Mouse (Mus musculus): Measurements from ENCODE around the gene Ppil3. TPM values are rescaled to one million over a fixed set of nuclear protein-coding genes. Genes with fewer than 3 reads are reported as not detected.

The Ppil3 gene
- total RNA-seq, 2 experiments from 2014 or later = 18.7 to 23.1 TPM

DNA sequence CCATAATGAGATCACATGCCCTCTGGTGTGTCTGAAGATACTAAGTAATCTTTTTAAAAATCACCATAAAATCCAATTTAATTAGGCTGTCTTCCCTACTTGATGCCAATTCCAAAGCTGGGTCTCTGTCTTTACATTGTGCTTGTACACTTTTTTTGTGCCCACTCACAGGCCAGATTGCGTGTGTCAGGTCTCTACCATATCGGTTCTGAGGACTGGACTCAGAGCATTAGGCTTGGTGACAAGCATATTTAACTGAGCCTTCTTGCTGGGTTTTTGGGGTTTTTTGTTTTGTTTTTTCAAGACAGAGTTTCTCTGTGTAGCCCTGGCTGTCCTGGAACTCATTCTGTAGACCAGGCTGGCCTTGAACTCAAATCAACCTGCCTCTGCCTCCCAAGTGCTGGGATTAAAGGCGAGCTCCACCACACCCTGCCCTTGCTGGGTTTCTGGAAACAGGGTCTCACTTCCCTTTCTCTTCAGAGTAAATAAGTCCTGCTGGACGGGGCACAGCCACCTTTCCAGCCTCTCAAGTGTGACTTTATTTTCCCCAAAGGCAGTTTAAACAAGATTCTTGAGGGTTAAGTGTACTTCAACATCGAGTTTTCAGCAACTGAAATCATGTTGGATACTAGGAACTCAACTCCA is 35.6 kb downstream of the Ppil3 start:
- no peak for DNase-seq

DNA sequence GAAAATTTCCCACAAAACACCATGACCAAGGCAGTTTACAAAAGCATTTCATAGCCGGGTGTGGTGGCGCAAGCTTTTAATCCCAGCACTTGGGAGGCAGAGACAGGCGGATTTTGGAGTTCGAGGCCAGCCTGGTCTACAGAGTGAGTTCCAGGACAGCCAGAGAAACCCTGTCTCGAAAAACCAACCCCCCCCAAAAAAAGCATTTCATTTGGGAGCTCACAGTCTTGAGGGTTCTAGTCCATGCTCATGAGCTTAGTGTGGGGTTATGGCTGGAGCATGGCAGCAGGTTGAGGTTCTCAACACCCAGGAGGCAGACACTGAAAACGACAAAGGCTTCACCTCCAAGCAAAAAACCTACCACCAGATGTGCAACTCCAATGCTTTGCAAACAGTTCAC is 37.1 kb downstream of the Ppil3 start:
- DNase-seq = no peak

DNA sequence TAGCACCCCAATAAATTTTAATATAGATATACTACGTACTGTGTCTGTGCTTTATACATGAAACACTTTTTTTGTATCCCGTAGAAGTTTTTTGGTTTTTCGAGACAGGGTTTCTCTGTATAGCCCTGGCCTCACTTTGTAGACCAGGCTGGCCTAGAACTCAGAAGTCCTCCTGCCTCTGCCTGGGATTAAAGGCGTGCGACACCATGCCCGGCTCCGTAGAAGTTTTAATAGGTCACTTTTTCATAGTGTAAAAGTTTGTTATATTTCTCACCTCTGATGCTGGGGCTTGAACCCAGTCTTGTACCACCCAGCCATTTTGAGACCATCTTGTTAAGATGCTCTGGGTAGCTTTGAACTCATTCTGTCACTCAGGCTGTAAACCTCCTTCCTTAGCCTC is 38.0 kb downstream of the Ppil3 start:
- no peak for DNase-seq

DNA sequence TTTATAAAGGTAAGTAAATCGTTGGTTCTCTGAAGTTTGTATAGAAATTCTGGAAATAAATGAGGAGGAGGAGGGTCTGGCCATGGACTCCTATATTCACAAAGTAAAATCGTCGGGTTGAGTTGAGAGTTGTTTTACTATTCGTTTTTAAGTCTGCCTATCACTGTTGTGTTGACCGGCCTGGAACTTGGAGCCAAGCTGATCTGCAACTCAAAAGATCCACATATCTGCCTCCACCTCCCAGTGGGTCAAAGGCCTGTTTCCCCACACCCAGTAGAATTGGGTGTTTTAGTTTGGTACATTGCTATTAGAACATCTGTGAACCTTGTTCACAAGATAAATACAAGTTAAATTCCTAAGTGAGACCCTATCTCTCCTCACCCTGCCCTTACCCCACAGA is 41.5 kb downstream of the Ppil3 start:
- no peak for DNase-seq

DNA sequence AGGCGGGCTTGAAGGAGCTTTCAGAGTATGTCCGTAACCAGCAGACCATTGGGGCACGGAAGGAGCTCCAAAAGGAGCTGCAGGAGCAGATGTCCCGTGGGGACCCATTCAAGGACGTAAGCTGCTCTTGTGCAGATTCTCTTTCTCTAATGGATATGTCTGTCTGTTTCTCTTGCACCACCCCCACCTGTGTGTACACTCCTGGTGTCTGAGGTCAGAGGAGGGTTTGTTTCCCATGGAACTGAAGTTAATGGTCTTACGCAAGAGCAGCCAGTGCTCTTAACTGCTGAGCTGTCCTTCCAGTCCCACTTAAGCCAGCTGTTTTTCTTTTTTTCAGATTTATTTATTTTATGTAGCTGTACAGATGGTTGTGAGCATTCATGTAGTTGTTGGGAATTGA is 43.9 kb downstream of the Ppil3 start:
- no peak for DNase-seq

DNA sequence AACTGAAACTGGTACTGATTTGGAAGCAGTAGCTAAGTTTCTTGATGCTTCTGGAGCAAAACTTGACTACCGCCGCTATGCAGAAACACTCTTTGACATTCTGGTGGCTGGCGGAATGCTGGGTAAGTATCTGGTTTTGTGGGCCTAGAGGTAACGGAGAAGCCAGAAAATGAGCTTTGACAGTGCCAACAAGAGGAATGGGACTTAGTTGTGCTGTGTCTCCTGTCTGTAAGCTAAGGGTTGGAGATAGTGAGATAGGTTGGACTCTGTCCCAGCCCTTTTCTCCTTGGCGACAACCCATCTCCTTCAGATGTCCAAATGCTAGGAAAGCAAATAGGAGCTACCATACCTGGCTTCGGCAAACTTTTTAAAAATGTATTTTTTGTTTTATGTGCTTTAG is 47.6 kb downstream of the Ppil3 start:
- no peak for DNase-seq

DNA sequence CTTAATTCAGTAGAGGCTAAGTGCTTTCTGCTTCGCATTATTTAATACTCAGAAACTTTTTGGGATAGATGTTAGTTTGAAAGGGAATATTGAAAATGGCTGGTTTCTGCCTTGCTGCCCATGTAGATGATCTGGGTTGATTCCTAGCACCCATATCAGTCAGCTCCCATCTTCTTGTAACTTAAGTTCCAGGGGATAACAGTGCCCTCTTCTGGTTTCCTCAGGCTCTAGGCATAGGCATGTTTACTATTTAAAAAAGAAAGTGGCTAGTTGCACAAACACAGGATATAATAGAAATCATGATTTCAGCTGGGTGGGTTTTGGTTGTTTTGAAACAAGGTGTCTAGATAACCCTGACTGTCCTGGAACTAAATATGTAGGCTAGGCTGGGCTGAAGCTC is 49.1 kb downstream of the Ppil3 start:
- DNase-seq = no peak

DNA sequence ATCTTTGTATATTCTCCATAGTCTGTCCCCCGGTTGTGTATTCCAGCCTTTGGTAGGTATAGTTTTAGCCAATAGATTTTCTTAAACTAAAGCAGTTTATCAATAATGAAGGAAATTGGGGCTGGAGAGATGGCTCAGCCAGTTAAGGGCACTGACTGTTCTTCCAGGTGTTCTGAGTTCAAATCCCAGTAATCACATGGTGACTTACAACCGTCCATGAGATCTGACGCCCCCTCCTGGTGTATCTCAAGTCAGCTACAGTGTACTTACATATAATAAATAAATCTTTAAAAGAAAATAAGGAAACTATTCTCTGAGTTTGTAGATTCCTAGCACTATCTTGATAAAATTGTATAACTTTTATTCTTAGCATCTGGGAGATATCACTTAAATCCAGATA is 49.9 kb downstream of the Ppil3 start:
- no peak for DNase-seq

DNA sequence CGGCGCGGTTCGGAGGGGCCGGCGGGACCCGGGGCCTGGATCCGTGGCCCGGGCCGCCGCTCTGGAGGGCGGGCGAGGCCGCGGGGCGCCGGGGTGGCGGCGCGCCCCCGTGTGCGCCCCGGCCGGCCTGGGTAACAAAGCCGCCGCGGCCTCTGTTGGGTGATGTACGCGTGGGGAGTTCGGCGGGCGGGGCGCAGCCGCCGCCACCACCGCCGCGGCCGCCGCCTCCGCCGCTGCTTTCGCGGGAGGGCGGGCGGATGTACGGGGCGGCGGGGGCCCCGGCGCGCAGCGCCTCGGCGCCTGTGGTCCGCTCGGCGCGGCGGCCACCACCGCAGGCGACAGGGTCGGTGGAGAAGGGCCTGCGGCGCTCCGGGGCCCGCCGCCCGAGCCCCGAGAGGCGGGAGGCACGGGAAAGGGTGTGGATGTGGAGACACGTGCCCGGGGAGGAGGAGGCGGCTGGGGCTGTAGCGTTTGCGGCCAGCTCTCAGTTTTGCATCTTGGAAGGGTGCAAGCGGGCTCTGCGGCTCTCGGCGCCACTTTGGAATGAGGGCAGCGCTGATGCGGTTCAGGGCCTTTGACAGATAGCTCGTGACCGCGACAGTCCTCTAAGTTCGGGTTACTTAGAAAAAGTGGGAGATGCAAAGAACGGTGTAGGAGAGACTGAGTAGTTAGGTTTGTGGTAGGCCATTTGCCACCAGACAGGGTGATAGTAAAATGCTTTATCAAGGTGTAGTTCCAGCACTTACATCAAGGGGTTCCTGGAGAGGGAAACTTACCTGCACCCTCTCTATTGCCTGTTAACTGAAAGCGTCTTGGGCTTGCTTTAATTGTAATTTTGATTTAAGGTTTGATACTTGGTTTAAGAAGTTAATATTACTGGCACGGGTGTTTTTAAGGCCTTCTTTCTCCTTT is 51.7 kb downstream of the Ppil3 start:
- peak; percentile 58 for DNase-seq

DNA sequence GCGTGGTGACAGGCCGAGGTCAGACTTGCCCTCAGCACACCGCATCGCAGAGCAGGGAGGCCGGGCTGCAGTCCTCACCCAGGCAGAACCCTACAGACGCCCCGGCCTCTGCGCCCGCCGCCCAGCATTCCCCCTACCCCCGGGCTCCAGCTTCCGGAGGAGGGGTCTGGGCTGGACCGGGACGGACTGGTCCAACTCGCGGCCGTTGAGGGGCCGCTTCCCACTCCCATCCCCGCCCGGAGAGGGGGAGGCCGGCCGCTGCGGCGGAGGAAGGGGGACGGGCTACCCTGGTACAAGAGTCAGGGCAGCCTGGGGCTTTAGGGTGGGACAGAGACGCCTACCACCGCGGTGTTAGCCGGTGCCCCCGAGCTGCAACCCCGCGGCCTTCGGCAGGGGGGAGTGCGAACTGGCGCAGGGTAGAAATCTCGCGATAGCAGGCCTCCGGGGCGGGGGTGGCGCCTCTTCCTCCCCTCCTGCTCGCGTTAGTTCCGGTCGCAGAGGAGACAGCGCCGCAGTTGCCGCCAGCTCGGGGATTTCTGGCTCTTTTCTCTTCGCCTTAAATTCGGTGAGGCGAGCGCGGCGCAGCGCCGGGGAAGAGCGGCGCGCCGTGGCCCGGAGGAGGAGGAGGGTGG is 52.5 kb downstream of the Ppil3 start, which contains the start of gene Bzw1:
Bzw1 (plus strand) TSS at position 247 of the 632 bp plus-strand sequence.
- DNase-seq = peak; percentile 95

DNA sequence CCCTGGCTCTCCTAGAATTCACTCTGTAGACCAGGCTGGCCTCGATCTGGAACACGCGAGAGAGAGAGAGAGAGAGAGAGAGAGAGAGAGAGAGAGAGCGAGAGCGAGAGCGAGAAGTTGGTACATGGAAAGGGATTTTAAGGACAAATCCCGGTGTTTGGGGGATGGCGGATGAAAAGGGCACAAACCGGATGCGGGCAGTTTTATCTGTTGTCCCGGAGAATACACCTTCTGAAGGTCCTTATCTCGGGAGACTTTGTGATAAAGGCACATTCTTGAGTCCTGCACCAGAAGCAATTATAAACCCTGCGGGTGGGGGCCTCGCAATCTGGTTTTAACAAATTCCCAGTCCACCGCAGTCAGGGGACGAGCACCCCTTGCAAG is 53.0 kb downstream of the Ppil3 start:
- no peak for DNase-seq

DNA sequence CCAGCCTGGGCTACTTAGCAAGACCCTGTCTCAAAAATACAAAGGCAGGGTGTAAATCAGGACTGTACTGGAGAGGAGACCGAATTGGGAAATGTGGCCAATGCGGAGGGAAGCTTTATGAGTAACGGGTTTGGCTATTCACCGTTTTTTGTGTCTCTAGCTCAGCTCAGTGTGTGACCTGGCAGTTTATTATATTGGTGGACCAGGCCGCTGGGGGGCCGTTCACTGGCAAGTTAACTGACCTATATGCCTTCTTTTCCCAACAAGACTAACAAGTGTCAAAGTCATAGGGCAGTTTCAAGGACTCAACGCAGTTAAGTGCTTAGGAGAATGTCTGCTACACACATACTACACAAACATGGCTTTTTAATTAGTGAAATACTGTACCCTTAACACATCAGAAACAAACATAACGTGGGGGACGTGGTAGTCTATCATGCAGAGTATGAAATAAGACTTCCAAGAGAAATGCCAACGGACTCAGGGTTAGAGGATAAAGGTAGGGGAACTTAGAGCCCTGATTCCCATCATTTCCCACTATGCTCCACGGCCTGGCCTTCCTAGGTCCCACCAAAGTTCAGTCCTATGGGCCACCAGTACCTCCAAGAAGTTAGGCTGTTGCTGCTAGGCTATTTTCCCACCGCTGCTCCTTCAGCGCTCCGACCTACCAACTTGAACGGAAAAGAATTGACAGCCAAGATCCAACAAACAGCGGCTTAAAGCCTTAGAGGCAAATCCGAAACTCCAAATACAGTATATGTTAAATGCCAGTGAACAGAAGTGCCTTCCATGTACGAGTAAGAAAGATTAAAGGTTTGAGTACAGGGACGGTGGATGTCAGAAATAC is 53.6 kb downstream of the Ppil3 start:
- DNase-seq = no peak

DNA sequence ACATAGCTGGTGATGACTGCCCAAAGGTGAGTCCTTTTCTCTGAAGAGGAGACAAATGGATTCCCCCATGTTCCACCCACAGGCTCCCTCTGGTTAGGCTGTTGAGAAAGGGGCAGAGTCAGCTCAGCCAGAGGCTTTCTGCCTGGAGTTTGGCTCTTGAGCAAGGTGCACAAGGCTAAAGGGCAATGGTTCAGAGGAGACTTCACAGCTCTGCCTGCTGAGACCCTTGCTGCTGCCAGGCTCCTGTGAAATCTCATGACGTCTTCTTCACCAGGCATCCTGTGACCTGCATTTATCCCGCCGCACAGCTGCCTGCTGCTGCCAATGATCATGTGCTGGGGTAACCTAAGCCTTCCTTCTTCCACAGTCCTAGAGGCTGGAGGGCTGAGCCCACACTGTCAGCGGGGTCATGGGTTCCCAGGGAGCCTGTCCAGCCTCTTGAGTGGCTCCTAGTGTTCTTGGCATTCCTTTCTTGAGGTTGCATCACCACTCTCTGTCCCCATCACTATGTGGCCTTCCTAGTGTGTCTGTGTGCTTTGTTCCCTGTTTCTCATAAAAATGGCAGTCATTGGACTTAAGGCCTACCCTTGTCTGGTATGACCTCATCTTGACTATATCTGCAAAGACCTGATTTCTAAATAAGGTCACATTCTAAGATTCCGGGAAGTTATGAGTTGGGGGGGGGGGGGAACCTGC is 62.6 kb downstream of the Ppil3 start:
- no peak for DNase-seq

Other genes with a start within 250 kb of the Ppil3 start
- gene Aox4, start 235.1 kb downstream of the Ppil3 start, total RNA-seq (2021) = 1 to 10 TPM in 1 of 2 experiments, under 1 TPM in 1; 0.26 to 1.4 TPM
- gene Aox2, start 167.2 kb downstream of the Ppil3 start, total RNA-seq (2021) = under 1 TPM; 0.20 to 0.26 TPM
- 100 to 1,000 TPM in 1 of 2 experiments, 10 to 100 TPM in 1; 91.1 to 104 TPM for gene Bzw1, start 52.6 kb downstream of the Ppil3 start, total RNA-seq (2021)
- gene Clk1, start 21.4 kb downstream of the Ppil3 start, total RNA-seq (2021) = 10 to 100 TPM; 46.2 to 80.4 TPM
- gene Nif3l1, start 335 bp downstream of the Ppil3 start, total RNA-seq (2021) = 10 to 100 TPM; 10.5 to 11.4 TPM
- gene Orc2, start 59.6 kb upstream of the Ppil3 start, total RNA-seq (2021) = 10 to 100 TPM; 12.8 to 14.4 TPM
- gene Fam126b, start 140.8 kb upstream of the Ppil3 start, total RNA-seq (2021) = 10 to 100 TPM in 1 of 2 experiments, 1 to 10 TPM in 1; 6.0 to 13.3 TPM
- 100 to 1,000 TPM; 147 to 172 TPM for gene Ndufb3, start 140.9 kb upstream of the Ppil3 start, total RNA-seq (2021)